Mouse (Mus musculus) megakaryocyte, embryonic 14.5 days (primary cell): ENCODE data around the gene Ttc19.

Experiments used
- FLI1 ChIP-seq: IDR thresholded peaks from 2 replicates; pipeline ENCODE4 v1.6.1; 2012; ENCODE audit warnings: low read length, inconsistent platforms, mixed read lengths
- GATA1 ChIP-seq: IDR thresholded peaks from 3 replicates; pipeline ENCODE4 v1.6.1; 2012; ENCODE audit warnings: mixed read lengths, low read length, inconsistent platforms, borderline replicate concordance

- TF ChIP-seq GATA1 (no peak), FLI1 (no peak)
Measured at GRCm38 (mm10) chr11:62332228-62332627, 51.0 kb downstream of the Ttc19 start.
